Mouse (Mus musculus): Measurements from ENCODE around the gene Acap1.

Acap1 gene

GRCm38 (mm10) chr11:69837952-69838713 lies 57.2 kb downstream of the Acap1 start, which contains the start of gene Tmem256:
Gene Tmem256, plus strand, starts transcription at chr11:69838514.
- DNase-seq (ENCODE audit: low read depth, low spot score), result peak; percentile 99

- no peak for DNase-seq (ENCODE audit: low read depth, low spot score)
Measured at GRCm38 (mm10) chr11:69837604-69837951, 57.8 kb downstream of the Acap1 start, which contains the start of gene Nlgn2. Gene Nlgn2, minus strand, starts transcription at chr11:69837784.

- DNase-seq (ENCODE audit: low read depth, low spot score), result peak; percentile 51
Measured at GRCm38 (mm10) chr11:69836703-69837576, 58.4 kb downstream of the Acap1 start.

- no peak for DNase-seq (ENCODE audit: low read depth, low spot score)
Measured at GRCm38 (mm10) chr11:69835966-69836335, 59.4 kb downstream of the Acap1 start.

GRCm38 (mm10) chr11:69835326-69835965 lies 59.9 kb downstream of the Acap1 start:
- DNase-seq (ENCODE audit: low read depth, low spot score), result no peak

GRCm38 (mm10) chr11:69834001-69834549 lies 61.3 kb downstream of the Acap1 start:
- DNase-seq (ENCODE audit: low read depth, low spot score), result peak; percentile 43

GRCm38 (mm10) chr11:69833554-69833953 lies 61.8 kb downstream of the Acap1 start:
- no peak for DNase-seq (ENCODE audit: low read depth, low spot score)

Measured in brain, adult 2 months (tissue).